Mouse (Mus musculus): ENCODE results near the gene Reg4. TPM values are rescaled to one million over a fixed set of nuclear protein-coding genes. Genes with fewer than 3 reads are reported as not detected.

Gene Reg4
- polyA plus RNA-seq, 1 experiment from 2014 or later, result not detected

DNA sequence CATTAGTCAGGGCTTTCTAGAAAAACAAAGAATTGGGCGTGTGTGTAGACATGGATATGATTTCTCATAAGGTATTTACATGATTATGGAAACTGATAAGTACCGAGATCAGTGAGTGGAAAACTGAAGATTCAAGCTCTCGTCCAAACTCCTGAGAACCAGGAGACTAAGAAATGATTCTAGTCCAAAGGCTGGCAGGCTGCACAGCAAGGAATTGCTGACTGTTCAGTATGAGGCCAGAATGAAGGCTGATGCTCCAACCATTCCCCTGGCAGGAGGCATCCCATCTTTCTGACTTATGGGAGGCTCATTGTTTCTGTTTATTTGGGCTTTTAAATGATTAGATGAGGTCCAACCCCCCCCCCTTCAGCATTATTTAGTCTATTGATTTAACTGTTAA is 38.6 kb downstream of the Reg4 start:
- Histone ChIP-seq H3K9ac (ENCODE audit: low read length) (no peak overlapping the region), H3K27me3 (replicated peaks; ENCODE audit: control insufficient read depth, insufficient read depth, low read length) (no peaks in the 10 kb centered on the region), H3K9me3 (replicated peaks; ENCODE audit: control insufficient read depth, low read length) (no peaks in the 10 kb centered on the region), H3K27ac (ENCODE audit: low read depth, low read length) (no peak overlapping the region), H3K36me3 (ENCODE audit: control insufficient read depth, insufficient read depth, low read length) (no peaks in the 10 kb centered on the region), H3K4me2 (ENCODE audit: low read length) (no peak overlapping the region), H3K4me1 (ENCODE audit: control insufficient read depth, insufficient read depth, low read length) (no peaks in the 10 kb centered on the region), H3K4me3 (ENCODE audit: low read depth, low read length) (no peak overlapping the region)
- DNase-seq (ENCODE audit: low spot score) (no peak), ATAC-seq (no peak)
- WGBS, result 92% methylated on average over 3 of the region's 3 CpGs

- ATAC-seq (no peak), DNase-seq (ENCODE audit: low spot score) (no peak)
- H3K4me2 ChIP-seq (ENCODE audit: low read length), result no peak overlapping the region
- H3K27me3 ChIP-seq (replicated peaks; ENCODE audit: control insufficient read depth, insufficient read depth, low read length), result no peaks in the 10 kb centered on the region
- H3K4me1 ChIP-seq (ENCODE audit: control insufficient read depth, insufficient read depth, low read length), result no peaks in the 10 kb centered on the region
- no peak overlapping the region for H3K4me3 ChIP-seq (ENCODE audit: low read depth, low read length)
- no peaks in the 10 kb centered on the region for H3K9me3 ChIP-seq (replicated peaks; ENCODE audit: control insufficient read depth, low read length)
- no peak overlapping the region for H3K27ac ChIP-seq (ENCODE audit: low read depth, low read length)
- 92% methylated on average over 4 of the region's 4 CpGs for WGBS
- H3K36me3 ChIP-seq (ENCODE audit: control insufficient read depth, insufficient read depth, low read length), result no peaks in the 10 kb centered on the region
- H3K9ac ChIP-seq (ENCODE audit: low read length), result no peak overlapping the region
Measured at GRCm38 (mm10) chr3:98261415-98261814, 39.5 kb downstream of the Reg4 start.

GRCm38 (mm10) chr3:98262133-98262532 is 40.2 kb downstream of the Reg4 start:
- WGBS, result 93% methylated on average over 2 of the region's 2 CpGs
- H3K4me2 ChIP-seq (ENCODE audit: low read length), result no peak overlapping the region
- DNase-seq (ENCODE audit: low spot score) (no peak), ATAC-seq (no peak)
- no peak overlapping the region for H3K27ac ChIP-seq (ENCODE audit: low read depth, low read length)
- H3K27me3 ChIP-seq (replicated peaks; ENCODE audit: control insufficient read depth, insufficient read depth, low read length), result no peaks in the 10 kb centered on the region
- no peaks in the 10 kb centered on the region for H3K36me3 ChIP-seq (ENCODE audit: control insufficient read depth, insufficient read depth, low read length)
- H3K9ac ChIP-seq (ENCODE audit: low read length), result no peak overlapping the region
- H3K4me3 ChIP-seq (ENCODE audit: low read depth, low read length), result no peak overlapping the region
- H3K4me1 ChIP-seq (ENCODE audit: control insufficient read depth, insufficient read depth, low read length), result peaks cover 1% of the 10 kb centered on the region; the same call in 1 of the 2 replicates
- no peaks in the 10 kb centered on the region for H3K9me3 ChIP-seq (replicated peaks; ENCODE audit: control insufficient read depth, low read length)

GRCm38 (mm10) chr3:98267249-98267651 is 45.3 kb downstream of the Reg4 start:
- DNase-seq (ENCODE audit: low spot score), result peak; percentile 35
- Histone ChIP-seq H3K27me3 (replicated peaks; ENCODE audit: control insufficient read depth, insufficient read depth, low read length) (no peaks in the 10 kb centered on the region), H3K4me1 (ENCODE audit: control insufficient read depth, insufficient read depth, low read length) (peaks cover 6% of the 10 kb centered on the region; the same call in 1 of the 2 replicates), H3K36me3 (ENCODE audit: control insufficient read depth, insufficient read depth, low read length) (no peaks in the 10 kb centered on the region), H3K27ac (ENCODE audit: low read depth, low read length) (no peak overlapping the region), H3K9me3 (replicated peaks; ENCODE audit: control insufficient read depth, low read length) (no peaks in the 10 kb centered on the region), H3K4me2 (ENCODE audit: low read length) (no peak overlapping the region), H3K9ac (ENCODE audit: low read length) (no peak overlapping the region), H3K4me3 (ENCODE audit: low read depth, low read length) (no peak overlapping the region)
- WGBS, result 4% methylated on average over 6 of the region's 6 CpGs
- peak; percentile 40; the same call in 1 of the 2 replicates for ATAC-seq

GRCm38 (mm10) chr3:98273623-98274398 is 51.9 kb downstream of the Reg4 start:
- H3K9me3 ChIP-seq (replicated peaks; ENCODE audit: control insufficient read depth, low read length), result no peaks in the 10 kb centered on the region
- no peak overlapping the region for H3K9ac ChIP-seq (ENCODE audit: low read length)
- no peaks in the 10 kb centered on the region for H3K27me3 ChIP-seq (replicated peaks; ENCODE audit: control insufficient read depth, insufficient read depth, low read length)
- no peak overlapping the region for H3K4me2 ChIP-seq (ENCODE audit: low read length)
- DNase-seq (ENCODE audit: low spot score) (peak; percentile 32), ATAC-seq (peak; percentile 40; the same call in 1 of the 2 replicates)
- no peaks in the 10 kb centered on the region for H3K4me1 ChIP-seq (ENCODE audit: control insufficient read depth, insufficient read depth, low read length)
- H3K27ac ChIP-seq (ENCODE audit: low read depth, low read length), result no peak overlapping the region
- no peaks in the 10 kb centered on the region for H3K36me3 ChIP-seq (ENCODE audit: control insufficient read depth, insufficient read depth, low read length)
- no peak overlapping the region for H3K4me3 ChIP-seq (ENCODE audit: low read depth, low read length)
- WGBS, result 57% methylated on average over 11 of the region's 11 CpGs

DNA sequence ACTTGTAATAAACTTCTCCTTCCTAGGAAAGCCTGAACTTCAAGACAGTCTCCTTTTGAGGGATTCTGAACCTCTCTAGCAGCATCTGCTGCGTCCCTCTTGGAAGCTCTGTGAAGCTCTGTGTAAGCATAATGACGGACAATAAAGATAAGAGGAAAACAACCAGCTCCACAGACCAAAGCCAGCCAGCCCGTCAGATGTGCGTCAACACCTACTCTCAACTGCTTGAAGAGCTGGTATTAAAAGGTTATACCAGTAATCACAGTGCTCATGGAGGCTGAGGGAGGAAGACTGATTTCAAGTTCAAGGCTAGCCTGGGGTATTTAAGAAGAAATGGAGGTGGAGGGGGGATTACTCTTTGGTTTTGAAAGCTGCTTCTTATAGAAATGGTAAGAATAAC is 57.7 kb downstream of the Reg4 start:
- 90% methylated on average over 4 of the region's 4 CpGs for WGBS
- Histone ChIP-seq H3K27me3 (replicated peaks; ENCODE audit: control insufficient read depth, insufficient read depth, low read length) (no peaks in the 10 kb centered on the region), H3K4me1 (ENCODE audit: control insufficient read depth, insufficient read depth, low read length) (no peaks in the 10 kb centered on the region), H3K4me3 (ENCODE audit: low read depth, low read length) (no peak overlapping the region), H3K27ac (ENCODE audit: low read depth, low read length) (no peak overlapping the region), H3K9me3 (replicated peaks; ENCODE audit: control insufficient read depth, low read length) (no peaks in the 10 kb centered on the region), H3K4me2 (ENCODE audit: low read length) (no peak overlapping the region), H3K36me3 (ENCODE audit: control insufficient read depth, insufficient read depth, low read length) (no peaks in the 10 kb centered on the region), H3K9ac (ENCODE audit: low read length) (no peak overlapping the region)
- ATAC-seq (no peak), DNase-seq (ENCODE audit: low spot score) (no peak)

- Histone ChIP-seq H3K4me1 (ENCODE audit: control insufficient read depth, insufficient read depth, low read length) (no peaks in the 10 kb centered on the region), H3K4me3 (ENCODE audit: low read depth, low read length) (no peak within 1 kb of the TSS), H3K27me3 (replicated peaks; ENCODE audit: control insufficient read depth, insufficient read depth, low read length) (no peaks in the 10 kb centered on the region), H3K4me2 (ENCODE audit: low read length) (peak within 1 kb of the TSS; percentile 26; the same call in 1 of the 2 replicates), H3K36me3 (ENCODE audit: control insufficient read depth, insufficient read depth, low read length) (no peaks in the 10 kb centered on the region), H3K27ac (ENCODE audit: low read depth, low read length) (no peak within 1 kb of the TSS), H3K9me3 (replicated peaks; ENCODE audit: control insufficient read depth, low read length) (no peaks in the 10 kb centered on the region), H3K9ac (ENCODE audit: low read length) (no peak within 1 kb of the TSS)
- DNase-seq (ENCODE audit: low spot score) (no peak), ATAC-seq (peak; percentile 54)
- 65% methylated on average over 14 of the region's 14 CpGs for WGBS
Measured at GRCm38 (mm10) chr3:98280204-98280932, 58.4 kb downstream of the Reg4 start, which contains the start of gene Hmgcs2. Hmgcs2 (plus strand) TSS chr3:98280435.

- DNase-seq (ENCODE audit: low spot score) (peak; percentile 82), ATAC-seq (peak; percentile 89)
- H3K4me1 ChIP-seq (ENCODE audit: control insufficient read depth, insufficient read depth, low read length), result no peaks in the 10 kb centered on the region
- 44% methylated on average over 12 of the region's 12 CpGs for WGBS
- H3K9me3 ChIP-seq (replicated peaks; ENCODE audit: control insufficient read depth, low read length), result no peaks in the 10 kb centered on the region
- H3K4me3 ChIP-seq (ENCODE audit: low read depth, low read length), result no peak overlapping the region
- H3K36me3 ChIP-seq (ENCODE audit: control insufficient read depth, insufficient read depth, low read length), result no peaks in the 10 kb centered on the region
- H3K4me2 ChIP-seq (ENCODE audit: low read length), result peak overlapping the region; percentile 26; the same call in 1 of the 2 replicates
- H3K27ac ChIP-seq (ENCODE audit: low read depth, low read length), result no peak overlapping the region
- H3K27me3 ChIP-seq (replicated peaks; ENCODE audit: control insufficient read depth, insufficient read depth, low read length), result no peaks in the 10 kb centered on the region
- no peak overlapping the region for H3K9ac ChIP-seq (ENCODE audit: low read length)
Measured at GRCm38 (mm10) chr3:98280933-98281678, 59.1 kb downstream of the Reg4 start.

Measured in forebrain, embryonic 14.5 days (tissue).